Mouse (Mus musculus): Measurements from ENCODE around the gene Golga7b. TPM values are rescaled to one million over a fixed set of nuclear protein-coding genes. Genes with fewer than 3 reads are reported as not detected.

The Golga7b gene
- total and polyA plus RNA-seq, 3 experiments, result 0.50 to 1.0 (median 0.75) TPM

- H3K27me3 ChIP-seq (ENCODE audit: control insufficient read depth, insufficient read depth, low read length), result no peaks in the 10 kb centered on the region
- WGBS, result 73% methylated on average over 10 of the region's 10 CpGs
- no peak for DNase-seq
- no peak overlapping the region for H3K4me3 ChIP-seq
- intact Hi-C loops (cut with DNase I), result no loop called here
- H3K79me2 ChIP-seq (replicated peaks; ENCODE audit: control insufficient read depth, insufficient read depth, low read length), result no peaks in the 10 kb centered on the region
- TF ChIP-seq EP300 (IDR thresholded peaks at IDR 0.05; ENCODE audit: insufficient read depth, low read depth, low read length) (no peak), CTCF (IDR thresholded peaks at IDR 0.05) (no peak), POLR2A (IDR thresholded peaks at IDR 0.05; ENCODE audit: insufficient read depth, low read depth, low read length) (no peak)
- no peak overlapping the region for H3K27ac ChIP-seq
- H3K36me3 ChIP-seq (ENCODE audit: control insufficient read depth, insufficient read depth, low read length), result no peaks in the 10 kb centered on the region
- H3K4me1 ChIP-seq (ENCODE audit: control insufficient read depth, insufficient read depth, low read length), result no peaks in the 10 kb centered on the region
- no peak overlapping the region for H3K9ac ChIP-seq (ENCODE audit: low read depth, low read length)
Observed at GRCm38 (mm10) chr19:42226451-42226850, 20.9 kb upstream of the Golga7b start.

GRCm38 (mm10) chr19:42229499-42230287 is 17.7 kb upstream of the Golga7b start:
- H3K36me3 ChIP-seq (ENCODE audit: control insufficient read depth, insufficient read depth, low read length), result no peaks in the 10 kb centered on the region
- 76% methylated on average over 17 of the region's 17 CpGs for WGBS
- no peaks in the 10 kb centered on the region for H3K79me2 ChIP-seq (replicated peaks; ENCODE audit: control insufficient read depth, insufficient read depth, low read length)
- H3K27me3 ChIP-seq (ENCODE audit: control insufficient read depth, insufficient read depth, low read length), result no peaks in the 10 kb centered on the region
- no peak overlapping the region for H3K27ac ChIP-seq
- no peaks in the 10 kb centered on the region for H3K4me1 ChIP-seq (ENCODE audit: control insufficient read depth, insufficient read depth, low read length)
- no peak overlapping the region for H3K9ac ChIP-seq (ENCODE audit: low read depth, low read length)
- TF ChIP-seq POLR2A (IDR thresholded peaks at IDR 0.05; ENCODE audit: insufficient read depth, low read depth, low read length), result no peak
- H3K4me3 ChIP-seq, result no peak overlapping the region
- intact Hi-C loops (cut with DNase I), result no loop called here
- DNase-seq, result no peak

- intact Hi-C loops (cut with DNase I), result no loop called here
- H3K27me3 ChIP-seq (ENCODE audit: control insufficient read depth, insufficient read depth, low read length), result no peaks in the 10 kb centered on the region
- TF ChIP-seq CTCF (IDR thresholded peaks at IDR 0.05), result no peak
- TF ChIP-seq EP300 (IDR thresholded peaks at IDR 0.05; ENCODE audit: insufficient read depth, low read depth, low read length), result no peak
- no peak for TF ChIP-seq POLR2A (IDR thresholded peaks at IDR 0.05; ENCODE audit: insufficient read depth, low read depth, low read length)
- no peak overlapping the region for H3K9ac ChIP-seq (ENCODE audit: low read depth, low read length)
- no peak overlapping the region for H3K4me3 ChIP-seq
- DNase-seq, result no peak
- H3K79me2 ChIP-seq (replicated peaks; ENCODE audit: control insufficient read depth, insufficient read depth, low read length), result no peaks in the 10 kb centered on the region
- 61% methylated on average over 5 of the region's 5 CpGs for WGBS
- no peaks in the 10 kb centered on the region for H3K36me3 ChIP-seq (ENCODE audit: control insufficient read depth, insufficient read depth, low read length)
- H3K4me1 ChIP-seq (ENCODE audit: control insufficient read depth, insufficient read depth, low read length), result no peaks in the 10 kb centered on the region
- H3K27ac ChIP-seq, result no peak overlapping the region
Observed at GRCm38 (mm10) chr19:42230288-42230568, 17.1 kb upstream of the Golga7b start.

- DNase-seq, result no peak
- Histone ChIP-seq H3K27ac (no peak overlapping the region), H3K4me3 (no peak overlapping the region), H3K36me3 (ENCODE audit: control insufficient read depth, insufficient read depth, low read length) (no peaks in the 10 kb centered on the region), H3K27me3 (ENCODE audit: control insufficient read depth, insufficient read depth, low read length) (no peaks in the 10 kb centered on the region), H3K4me1 (ENCODE audit: control insufficient read depth, insufficient read depth, low read length) (no peaks in the 10 kb centered on the region), H3K79me2 (replicated peaks; ENCODE audit: control insufficient read depth, insufficient read depth, low read length) (no peaks in the 10 kb centered on the region), H3K9ac (ENCODE audit: low read depth, low read length) (no peak overlapping the region)
- WGBS, result 86% methylated on average over 13 of the region's 13 CpGs
- intact Hi-C loops (cut with DNase I), result no loop called here
- TF ChIP-seq EP300 (IDR thresholded peaks at IDR 0.05; ENCODE audit: insufficient read depth, low read depth, low read length) (no peak), POLR2A (IDR thresholded peaks at IDR 0.05; ENCODE audit: insufficient read depth, low read depth, low read length) (no peak), CTCF (IDR thresholded peaks at IDR 0.05) (no peak)
Observed at GRCm38 (mm10) chr19:42230986-42231385, 16.4 kb upstream of the Golga7b start.

GRCm38 (mm10) chr19:42237602-42238340 is 9.6 kb upstream of the Golga7b start:
- Histone ChIP-seq H3K9ac (ENCODE audit: low read depth, low read length) (peak overlapping the region; percentile 17), H3K4me3 (no peak overlapping the region)
- 13% methylated on average over 4 of the region's 4 CpGs for WGBS

GRCm38 (mm10) chr19:42238341-42238715 is 9.0 kb upstream of the Golga7b start:
- Histone ChIP-seq H3K27ac (peak overlapping the region; percentile 91), H3K4me1 (ENCODE audit: control insufficient read depth, insufficient read depth, low read length) (no peaks in the 10 kb centered on the region; the same call in 1 of the 2 replicates), H3K4me3 (no peak overlapping the region), H3K79me2 (replicated peaks; ENCODE audit: control insufficient read depth, insufficient read depth, low read length) (no peaks in the 10 kb centered on the region), H3K36me3 (ENCODE audit: control insufficient read depth, insufficient read depth, low read length) (no peaks in the 10 kb centered on the region), H3K9ac (ENCODE audit: low read depth, low read length) (peak overlapping the region; percentile 17), H3K27me3 (ENCODE audit: control insufficient read depth, insufficient read depth, low read length) (no peaks in the 10 kb centered on the region)
- peak in 1 of 2 experiments; percentile 75 for DNase-seq
- WGBS, result 41% methylated on average over 7 of the region's 7 CpGs
- TF ChIP-seq EP300 (IDR thresholded peaks at IDR 0.05; ENCODE audit: insufficient read depth, low read depth, low read length), result peak; percentile 55; the same call in 1 of the 2 replicates
- TF ChIP-seq POLR2A (IDR thresholded peaks at IDR 0.05; ENCODE audit: insufficient read depth, low read depth, low read length), result no peak
- no peak for TF ChIP-seq CTCF (IDR thresholded peaks at IDR 0.05)
- intact Hi-C loops (cut with DNase I), result loop anchor here (5.0 kb wide), 1 partner anchor 34 kb away; no protein-coding TSS in a partner anchor

More at GRCm38 (mm10) chr19:42237602-42238340, 9.6 kb upstream of the Golga7b start:
- H3K27ac ChIP-seq, result peak overlapping the region; percentile 91
- peak; percentile 39 to 61 for DNase-seq
- intact Hi-C loops (cut with DNase I), result loop anchor here (5.0 kb wide), 1 partner anchor 35 kb away; no protein-coding TSS in a partner anchor
- no peaks in the 10 kb centered on the region for H3K79me2 ChIP-seq (replicated peaks; ENCODE audit: control insufficient read depth, insufficient read depth, low read length)
- no peaks in the 10 kb centered on the region for H3K36me3 ChIP-seq (ENCODE audit: control insufficient read depth, insufficient read depth, low read length)
- H3K4me1 ChIP-seq (ENCODE audit: control insufficient read depth, insufficient read depth, low read length), result no peaks in the 10 kb centered on the region; the same call in 1 of the 2 replicates
- TF ChIP-seq EP300 (IDR thresholded peaks at IDR 0.05; ENCODE audit: insufficient read depth, low read depth, low read length), result no peak
- TF ChIP-seq CTCF (IDR thresholded peaks at IDR 0.05), result no peak
- TF ChIP-seq POLR2A (IDR thresholded peaks at IDR 0.05; ENCODE audit: insufficient read depth, low read depth, low read length), result no peak
- no peaks in the 10 kb centered on the region for H3K27me3 ChIP-seq (ENCODE audit: control insufficient read depth, insufficient read depth, low read length)

Measured in heart, adult 2 months (tissue).